Mouse (Mus musculus) forebrain, postnatal 0 days (tissue): Measurements from ENCODE around the gene Lat. TPM values are rescaled to one million over a fixed set of nuclear protein-coding genes. Genes with fewer than 3 reads are reported as not detected.

ENCODE experiments used
- ATAC-seq: fragments of 200-750 bp; cut with Nextera tagmentation; 2 replicates; pipeline ENCODE4 v1.8.0; 2017; ENCODE audit warnings: mild to moderate bottlenecking, moderate library complexity
- DNase-seq: peaks from one replicate; pipeline ENCODE4 v3.0.0-alpha.2; 2015
- H3K27ac ChIP-seq: fragments of 300-500 bp; sonication (generic); 2 replicates; pipeline ENCODE4 v1.5.1; 2014; ENCODE audit warnings: low read depth, mild to moderate bottlenecking, antibody characterized with exemption, low read length, moderate library complexity, mixed read lengths
- H3K27me3 ChIP-seq: fragments of 300-500 bp; sonication (generic); 2 replicates; pipeline ENCODE4 v1.6.1; 2014; ENCODE audit warnings: mild to moderate bottlenecking, low read length, mixed read lengths; ENCODE audit not compliant: insufficient read depth
- H3K36me3 ChIP-seq: fragments of 300-500 bp; sonication (generic); 2 replicates; pipeline ENCODE4 v1.6.1; 2014; ENCODE audit warnings: mild to moderate bottlenecking, moderate library complexity; ENCODE audit not compliant: insufficient read depth
- H3K4me1 ChIP-seq: fragments of 300-500 bp; sonication (generic); 2 replicates; pipeline ENCODE4 v1.6.1; 2014; ENCODE audit warnings: antibody characterized with exemption; ENCODE audit not compliant: insufficient read depth
- H3K4me2 ChIP-seq: fragments of 300-500 bp; sonication (generic); 2 replicates; pipeline ENCODE4 v1.6.1; 2014; ENCODE audit warnings: low read depth, mild to moderate bottlenecking, moderate library complexity
- H3K4me3 ChIP-seq: fragments of 300-500 bp; sonication (generic); 2 replicates; pipeline ENCODE4 v1.5.1; 2014; ENCODE audit warnings: low read depth, low read length, mixed read lengths
- H3K9ac ChIP-seq: fragments of 300-500 bp; sonication (generic); 2 replicates; pipeline ENCODE4 v1.6.1; 2014; ENCODE audit warnings: mild to moderate bottlenecking
- H3K9me3 ChIP-seq: fragments of 300-500 bp; sonication (generic); 2 replicates; pipeline ENCODE4 v1.6.1; 2016; ENCODE audit warnings: low read length
- CTCF ChIP-seq: sonication (generic); IDR thresholded peaks from 2 replicates; pipeline ENCODE4 v1.5.1; 2016; ENCODE audit warnings: antibody characterized with exemption, control low read depth, low read depth
- WGBS: fragments of 180-500 bp; shearing (Covaris S2); extraction: QIAGEN DNeasy Blood & Tissue Kit; methylation state at CpG from one replicate; pipeline ENCODE4 v1.1.7; 2014; 5-methylcytosine and 5-hydroxymethylcytosine counted together
- microRNA-seq, 2 experiments: library from miRNA; unstranded; fragments of <30 nt; microRNA quantifications; one replicate each; pipeline ENCODE4; 2016
- polyA plus RNA-seq: library from polyadenylated mRNA; unstranded; fragments of >200 nt; fragmentation: Nextera tagmentation; extraction: Ambion mirVana; gene quantifications from 2 replicates; pipeline ENCODE4 v1.2.1, GENCODE M21; 2015
- total RNA-seq: library from RNA; depleted of rRNA; stranded (reverse); fragments of >200 nt; gene quantifications from 2 replicates; pipeline ENCODE4 v1.2.3, GENCODE M21; 2014; rRNA removed

The Lat gene
- total and polyA plus RNA-seq, 2 experiments from 2014 or later = 0.38 to 1.4 TPM

GRCm38 (mm10) chr7:126323729-126324128 lies 45.6 kb downstream of the Lat start:
- peak; percentile 91 for TF ChIP-seq CTCF
- 6% methylated on average over 11 of the region's 11 CpGs for WGBS
- H3K9ac ChIP-seq = no peak overlapping the region

GRCm38 (mm10) chr7:126314273-126314672 lies 55.1 kb downstream of the Lat start:
- no peak overlapping the region for H3K4me3 ChIP-seq
- no peak overlapping the region for H3K9ac ChIP-seq
- no peak for TF ChIP-seq CTCF
- WGBS = 72% methylated on average over 8 of the region's 8 CpGs
- H3K36me3 ChIP-seq = no peaks in the 10 kb centered on the region
- no peak overlapping the region for H3K27ac ChIP-seq
- H3K4me2 ChIP-seq = no peak overlapping the region
- H3K9me3 ChIP-seq = 0 out of 2 replicates have a peak, but pooled peaks cover 5% of the 10 kb centered on the region
- no peaks in the 10 kb centered on the region for H3K27me3 ChIP-seq
- ATAC-seq = no peak
- no peaks in the 10 kb centered on the region for H3K4me1 ChIP-seq
- DNase-seq = no peak

More at GRCm38 (mm10) chr7:126323729-126324128, 45.6 kb downstream of the Lat start:
- Histone ChIP-seq H3K36me3 (no peaks in the 10 kb centered on the region), H3K4me1 (no peaks in the 10 kb centered on the region), H3K4me3 (no peak overlapping the region), H3K4me2 (no peak overlapping the region), H3K27me3 (peaks cover 5% of the 10 kb centered on the region), H3K9me3 (no peaks in the 10 kb centered on the region), H3K27ac (no peak overlapping the region)
- peak; percentile 50; the same call in 1 of the 2 replicates for ATAC-seq
- peak; percentile 93 for DNase-seq

Small RNAs within 50 kb of the gene (microRNA-seq; reads per million reads assigned to microRNA genes)
- 0 reads per million in 2 experiments for gene Mir7058

Other genes with a start within 250 kb of the Lat start
- 70.6 and 81.4 TPM in 2 replicates for gene Xpo6, start 169.1 kb downstream of the Lat start, total RNA-seq
- gene Xpo6, start 169.1 kb downstream of the Lat start, polyA plus RNA-seq = 29.8 and 42.8 TPM in 2 replicates
- gene Sbk1, start 97.0 kb downstream of the Lat start, total RNA-seq = 445 and 497 TPM in 2 replicates
- 204 and 224 TPM in 2 replicates for gene Sbk1, start 97.0 kb downstream of the Lat start, polyA plus RNA-seq
- gene Spns1, start 7.9 kb upstream of the Lat start, total RNA-seq = 102 and 198 TPM in 2 replicates
- 71.3 and 78.4 TPM in 2 replicates for gene Spns1, start 7.9 kb upstream of the Lat start, polyA plus RNA-seq
- 5.2 and 6.3 TPM in 2 replicates for gene Nfatc2ip, start 27.2 kb upstream of the Lat start, total RNA-seq
- gene Nfatc2ip, start 27.2 kb upstream of the Lat start, polyA plus RNA-seq = 2.2 and 2.4 TPM in 2 replicates
- gene Cd19, start 45.3 kb upstream of the Lat start, total RNA-seq = 0.67 TPM in 1 of 2 replicates, not detected in the other
- not detected in 2 replicates for gene Cd19, start 45.3 kb upstream of the Lat start, polyA plus RNA-seq
- 26.1 and 26.4 TPM in 2 replicates for gene Rabep2, start 59.2 kb upstream of the Lat start, total RNA-seq
- 17.3 and 19.3 TPM in 2 replicates for gene Rabep2, start 59.2 kb upstream of the Lat start, polyA plus RNA-seq
- 0.24 and 0.54 TPM in 2 replicates for gene Atp2a1, start 93.5 kb upstream of the Lat start, total RNA-seq
- gene Atp2a1, start 93.5 kb upstream of the Lat start, polyA plus RNA-seq = 0.10 and 0.45 TPM in 2 replicates
- gene Sh2b1, start 105.9 kb upstream of the Lat start, total RNA-seq = 31.0 and 35.4 TPM in 2 replicates
- 66.0 and 70.4 TPM in 2 replicates for gene Sh2b1, start 105.9 kb upstream of the Lat start, polyA plus RNA-seq
- gene Tufm, start 117.8 kb upstream of the Lat start, total RNA-seq = 75.9 and 76.5 TPM in 2 replicates
- gene Tufm, start 117.8 kb upstream of the Lat start, polyA plus RNA-seq = 97.6 and 102 TPM in 2 replicates
- gene Atxn2l, start 133.9 kb upstream of the Lat start, total RNA-seq = 60.5 and 89.0 TPM in 2 replicates
- 39.5 and 56.8 TPM in 2 replicates for gene Atxn2l, start 133.9 kb upstream of the Lat start, polyA plus RNA-seq
- gene Eif3c, start 196.8 kb upstream of the Lat start, total RNA-seq = 113 and 137 TPM in 2 replicates
- 200 and 205 TPM in 2 replicates for gene Eif3c, start 196.8 kb upstream of the Lat start, polyA plus RNA-seq
- gene Apobr, start 215.4 kb upstream of the Lat start, total RNA-seq = 0.08 and 0.33 TPM in 2 replicates
- gene Apobr, start 215.4 kb upstream of the Lat start, polyA plus RNA-seq = 0.16 and 0.39 TPM in 2 replicates
- 26.9 and 29.0 TPM in 2 replicates for gene Cln3, start 216.2 kb upstream of the Lat start, total RNA-seq
- gene Cln3, start 216.2 kb upstream of the Lat start, polyA plus RNA-seq = 22.1 and 23.8 TPM in 2 replicates
- not detected in 2 replicates for gene Il27, start 225.4 kb upstream of the Lat start, total RNA-seq
- not detected in 2 replicates for gene Il27, start 225.4 kb upstream of the Lat start, polyA plus RNA-seq